Mouse (Mus musculus) limb, embryonic 14.5 days (tissue): ENCODE results near the gene Gm17455. TPM values are rescaled to one million over a fixed set of nuclear protein-coding genes. Genes with fewer than 3 reads are reported as not detected.
A peak's percentile ranks its signal among the peaks of the same experiment; 100 is the strongest.

Source experiments
- ATAC-seq: fragments of 200-750 bp; cut with Nextera tagmentation; 2 replicates; pipeline ENCODE4 v1.8.0; 2017; ENCODE audit warnings: low read depth, moderate number of reproducible peaks, moderate TSS enrichment; ENCODE audit not compliant: low FRiP score
- DNase-seq: peaks from one replicate; pipeline ENCODE4 v3.0.0-alpha.2; 2015; ENCODE audit warnings: low spot score
- H3K27ac ChIP-seq: fragments of 300-500 bp; sonication (generic); replicated peaks from 2 replicates; pipeline ENCODE4 v1.5.1; 2014; ENCODE audit warnings: low read depth, mild to moderate bottlenecking, low read length, moderate library complexity, mixed read lengths
- H3K27me3 ChIP-seq: fragments of 300-500 bp; sonication (generic); 2 replicates; pipeline ENCODE4 v1.6.1; 2014; ENCODE audit warnings: low read length, mixed read lengths; ENCODE audit not compliant: control insufficient read depth, insufficient read depth
- H3K36me3 ChIP-seq: fragments of 300-500 bp; sonication (generic); 2 replicates; pipeline ENCODE4 v1.6.1; 2014; ENCODE audit warnings: mild to moderate bottlenecking, low read length, moderate library complexity, mixed read lengths; ENCODE audit not compliant: control insufficient read depth, insufficient read depth
- H3K4me1 ChIP-seq: fragments of 300-500 bp; sonication (generic); 2 replicates; pipeline ENCODE4 v1.6.1; 2014; ENCODE audit warnings: antibody characterized with exemption, low read length, mixed read lengths; ENCODE audit not compliant: control insufficient read depth, insufficient read depth
- H3K4me2 ChIP-seq: fragments of 300-500 bp; sonication (generic); replicated peaks from 2 replicates; pipeline ENCODE4 v1.6.1; 2014; ENCODE audit warnings: low read depth, mild to moderate bottlenecking, low read length, moderate library complexity; ENCODE audit not compliant: severe bottlenecking
- H3K4me3 ChIP-seq: fragments of 300-500 bp; sonication (generic); replicated peaks from 2 replicates; pipeline ENCODE4 v1.5.1; 2014; ENCODE audit warnings: low read length
- H3K9ac ChIP-seq: fragments of 300-500 bp; sonication (generic); 2 replicates; pipeline ENCODE4 v1.6.1; 2014; ENCODE audit warnings: mild to moderate bottlenecking, low read depth, low read length, moderate library complexity; ENCODE audit not compliant: severe bottlenecking
- H3K9me3 ChIP-seq: fragments of 300-500 bp; sonication (generic); 2 replicates; pipeline ENCODE4 v1.6.1; 2016; ENCODE audit warnings: low read length; ENCODE audit not compliant: control insufficient read depth
- POLR2A ChIP-seq: fragments of 200-500 bp; IDR thresholded peaks from 2 replicates; pipeline ENCODE4 v1.8.0; 2012; ENCODE audit warnings: inconsistent platforms, mild to moderate bottlenecking, moderate library complexity, borderline replicate concordance; ENCODE audit not compliant: insufficient read depth, insufficient read length; ENCODE audit errors: extremely low read depth
- WGBS: fragments of 180-500 bp; shearing (Covaris S2); extraction: QIAGEN DNeasy Blood & Tissue Kit; methylation state at CpG from one replicate; pipeline ENCODE4 v1.1.7; 2014; 5-methylcytosine and 5-hydroxymethylcytosine counted together
- polyA plus RNA-seq, 2 experiments: library from polyadenylated mRNA; depleted of rRNA in 1 of 2; stranded (reverse) in 1 of 2; unstranded in 1 of 2; fragments of >200 nt; fragmentation: Nextera tagmentation in 1 of 2; extraction: Ambion mirVana in 1 of 2; gene quantifications; 2 replicates each; pipeline versions ENCODE4 v1.2.1 to v1.2.3; 2012 to 2014

Gene Gm17455
- polyA plus RNA-seq, 2 experiments: 0.96 to 2.8 TPM

DNA sequence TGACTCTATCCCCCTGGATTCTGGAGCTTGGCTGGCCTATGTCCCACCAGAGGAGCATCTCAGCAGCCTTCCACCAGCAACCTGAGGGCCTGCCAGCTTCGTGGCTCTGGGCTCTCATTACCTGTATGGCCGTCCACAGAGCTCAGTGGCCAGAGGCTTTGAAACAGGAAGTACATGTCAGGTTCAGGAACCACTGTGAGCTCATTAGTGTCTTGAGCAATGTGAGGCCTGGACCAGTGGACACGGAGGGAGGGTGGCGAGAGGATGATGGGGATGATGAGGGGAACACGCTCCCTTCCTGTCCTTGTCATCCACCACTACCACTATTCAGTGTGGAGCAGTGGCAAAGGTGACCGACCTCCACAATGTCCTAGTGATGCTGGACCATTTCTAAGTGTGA, 30.1 kb upstream of the Gm17455 start:
- WGBS: 86% methylated on average over 6 of the region's 6 CpGs
- H3K9me3 ChIP-seq: no peaks in the 10 kb centered on the region
- no peak for TF ChIP-seq POLR2A

DNA sequence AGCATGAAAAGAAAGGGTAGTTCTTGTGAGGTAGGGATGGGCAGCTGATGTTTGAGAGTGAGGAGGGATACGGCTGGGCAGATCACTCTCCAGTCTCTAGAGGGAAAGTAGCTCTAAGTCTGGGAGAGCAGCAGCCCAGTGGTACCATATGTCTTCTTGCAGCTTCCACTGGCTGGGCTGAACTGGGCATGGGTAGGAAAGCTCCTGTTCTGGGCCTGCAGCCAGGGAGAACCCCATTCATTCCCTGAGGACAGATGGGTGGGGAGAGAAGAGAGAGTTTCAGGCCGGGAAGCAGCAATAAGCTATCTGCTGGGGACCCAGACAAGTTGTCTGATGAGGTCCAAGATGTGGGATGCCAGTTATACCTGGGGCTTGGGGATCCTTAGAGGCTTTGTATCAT, 29.4 kb upstream of the Gm17455 start:
- H3K9ac ChIP-seq: no peak overlapping the region
- ATAC-seq (no peak), DNase-seq (no peak)
- H3K4me1 ChIP-seq: peaks cover 9% of the 10 kb centered on the region
- no peak overlapping the region for H3K27ac ChIP-seq
- no peaks in the 10 kb centered on the region for H3K27me3 ChIP-seq
- H3K36me3 ChIP-seq: no peaks in the 10 kb centered on the region
- TF ChIP-seq POLR2A: no peak
- 59% methylated on average over 2 of the region's 2 CpGs for WGBS
- no peak overlapping the region for H3K4me3 ChIP-seq
- H3K4me2 ChIP-seq: no peak overlapping the region
- no peaks in the 10 kb centered on the region for H3K9me3 ChIP-seq

More for the DNA sequence above, 30.1 kb upstream of the Gm17455 start:
- no peak overlapping the region for H3K9ac ChIP-seq
- ATAC-seq: no peak
- H3K4me3 ChIP-seq: no peak overlapping the region
- no peaks in the 10 kb centered on the region for H3K36me3 ChIP-seq
- H3K27ac ChIP-seq: no peak overlapping the region
- peaks cover 9% of the 10 kb centered on the region for H3K4me1 ChIP-seq
- H3K4me2 ChIP-seq: no peak overlapping the region
- no peak for DNase-seq
- H3K27me3 ChIP-seq: no peaks in the 10 kb centered on the region

DNA sequence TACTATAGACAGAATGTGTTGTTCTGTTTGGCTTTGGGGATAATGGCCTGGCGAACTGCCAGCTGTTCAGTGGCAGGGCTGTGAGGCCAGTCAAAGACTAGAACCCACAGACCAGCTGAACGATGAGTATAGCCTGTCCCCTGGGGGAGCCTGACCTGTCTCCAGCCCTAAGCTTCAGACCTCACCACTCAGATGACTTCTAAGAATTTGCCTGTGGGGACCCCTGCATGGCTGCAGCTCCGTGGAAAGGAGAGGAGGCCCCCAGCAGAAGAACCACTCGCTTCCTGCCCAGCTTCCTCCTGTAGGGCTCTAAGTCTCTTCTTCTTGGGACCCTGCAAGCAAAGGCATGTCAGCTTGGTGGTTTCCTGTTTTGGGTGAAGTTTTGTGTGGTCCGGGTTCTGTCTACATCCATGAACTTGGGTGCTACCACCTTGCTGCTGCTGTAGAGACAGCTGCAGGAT, 28.9 kb upstream of the Gm17455 start:
- Histone ChIP-seq H3K9ac (no peak overlapping the region), H3K4me2 (no peak overlapping the region), H3K27ac (no peak overlapping the region), H3K4me3 (no peak overlapping the region), H3K36me3 (no peaks in the 10 kb centered on the region), H3K9me3 (no peaks in the 10 kb centered on the region), H3K4me1 (peaks cover 9% of the 10 kb centered on the region), H3K27me3 (no peaks in the 10 kb centered on the region)
- no peak for DNase-seq
- no peak for ATAC-seq
- no peak for TF ChIP-seq POLR2A
- WGBS: 72% methylated on average over 5 of the region's 5 CpGs

- Histone ChIP-seq H3K36me3 (no peaks in the 10 kb centered on the region), H3K9me3 (no peaks in the 10 kb centered on the region), H3K27me3 (no peaks in the 10 kb centered on the region), H3K4me3 (no peak overlapping the region), H3K4me1 (peaks cover 9% of the 10 kb centered on the region), H3K27ac (no peak overlapping the region), H3K4me2 (no peak overlapping the region), H3K9ac (no peak overlapping the region)
- no peak for TF ChIP-seq POLR2A
- DNase-seq (no peak), ATAC-seq (no peak)
- WGBS: 78% methylated on average over 5 of the region's 5 CpGs
Observed at GRCm38 (mm10) chr10:60371596-60372386, 27.7 kb upstream of the Gm17455 start.

GRCm38 (mm10) chr10:60373543-60373936, 26.0 kb upstream of the Gm17455 start:
- H3K4me1 ChIP-seq: peaks cover 9% of the 10 kb centered on the region
- 0 out of 2 replicates have a peak overlapping the region, but pooled peaks have one; percentile 14 for H3K27ac ChIP-seq
- H3K9me3 ChIP-seq: no peaks in the 10 kb centered on the region
- DNase-seq: no peak
- no peak overlapping the region for H3K9ac ChIP-seq
- WGBS: 18% methylated on average over 6 of the region's 6 CpGs
- no peak overlapping the region for H3K4me3 ChIP-seq
- no peaks in the 10 kb centered on the region for H3K27me3 ChIP-seq
- H3K36me3 ChIP-seq: no peaks in the 10 kb centered on the region
- no peak overlapping the region for H3K4me2 ChIP-seq
- no peak for TF ChIP-seq POLR2A
- no peak for ATAC-seq
